ENCODE assay signal across 8 mouse cellular contexts in the genomic region with DNA sequence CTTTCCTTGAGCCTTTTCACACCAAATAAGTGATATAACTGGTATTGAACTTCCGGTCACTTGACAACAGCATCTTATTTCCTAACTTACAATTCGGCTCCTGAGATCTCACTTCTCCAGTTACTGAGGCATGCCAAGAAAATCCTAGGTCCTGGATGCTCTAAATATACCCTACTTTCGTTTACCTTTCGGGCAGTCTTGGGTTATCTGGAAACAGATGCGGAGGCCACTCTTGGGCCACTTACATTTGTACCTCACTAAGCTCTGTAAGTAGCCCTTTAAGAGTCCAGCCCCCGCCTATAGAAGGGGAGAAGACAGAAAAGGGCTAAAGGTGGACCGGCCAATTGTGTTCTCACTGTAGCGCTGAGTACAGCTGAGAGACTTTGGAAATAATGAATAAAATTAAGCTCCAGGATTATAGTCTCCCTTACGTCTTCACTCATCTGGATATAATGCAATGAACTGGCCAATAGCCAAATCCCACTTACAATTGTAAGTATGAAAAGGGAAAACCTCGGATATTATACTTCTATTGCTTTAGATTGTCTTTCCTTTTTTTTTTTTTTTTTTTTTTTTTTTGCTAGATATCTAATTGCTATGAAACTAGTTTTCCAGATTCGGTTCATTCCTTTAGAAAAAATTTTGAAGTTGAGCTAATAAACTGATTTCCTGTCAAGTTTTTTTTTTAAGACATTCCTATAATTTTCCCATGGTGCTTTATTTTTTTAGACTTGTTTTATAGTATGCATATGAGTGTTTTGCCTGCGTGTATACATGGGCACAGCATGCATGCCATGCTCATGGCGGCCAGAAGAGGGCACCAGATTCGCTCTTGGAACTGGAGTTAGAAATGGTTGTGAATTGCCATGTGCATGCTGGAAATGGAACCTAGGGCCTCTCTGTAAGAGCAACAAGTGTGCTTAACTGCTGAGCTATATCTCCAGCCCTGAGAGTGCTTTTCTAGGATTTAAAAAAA. TPM values are rescaled to one million over a fixed set of nuclear protein-coding genes. Genes with fewer than 3 reads are reported as not detected.
DNase-seq lines count a peak whose midpoint lies in the region; ATAC-seq and TF ChIP-seq lines count a peak whose summit lies in the region.

No protein-coding gene starts in this region.

- ATAC-seq in heart, postnatal 0 days (ENCODE audit: insufficient read depth, low read depth): no peak
- no peak for ATAC-seq in heart, embryonic 12.5 days (ENCODE audit: insufficient number of reproducible peaks, low FRiP score)
- peak; percentile 96 for ATAC-seq in megakaryocyte progenitor cell, adult 5-6 weeks (replicated peaks; ENCODE audit: poor library complexity)
- ATAC-seq in stomach, postnatal 0 days (ENCODE audit: low FRiP score, low TSS enrichment): no peak

- no peak overlapping the region for H3K4me2 ChIP-seq in heart, postnatal 0 days (ENCODE audit: low read depth, low read length)
- no peak overlapping the region for H3K4me2 ChIP-seq in heart, embryonic 12.5 days
- no peak overlapping the region for H3K4me2 ChIP-seq in stomach, postnatal 0 days (replicated peaks; ENCODE audit: low read depth)

- 55% methylated on average over 14 of the region's 14 CpGs for WGBS in heart, postnatal 0 days
- WGBS in heart, embryonic 12.5 days: 53% methylated on average over 14 of the region's 14 CpGs
- WGBS in stomach, postnatal 0 days: 56% methylated on average over 14 of the region's 14 CpGs

- no peak overlapping the region for H3K9ac ChIP-seq in heart, postnatal 0 days (replicated peaks; ENCODE audit: low read depth, low read length)
- H3K9ac ChIP-seq in heart, embryonic 12.5 days: no peak overlapping the region
- H3K9ac ChIP-seq in stomach, postnatal 0 days (ENCODE audit: low read length): no peak overlapping the region

- no peak overlapping the region for H3K4me3 ChIP-seq in heart, postnatal 0 days (ENCODE audit: low read depth, low read length)
- H3K4me3 ChIP-seq in heart, embryonic 12.5 days: no peak overlapping the region
- H3K4me3 ChIP-seq in E14TG2a.4 (replicated peaks; ENCODE audit: low read length): no peak overlapping the region
- H3K4me3 ChIP-seq in layer of hippocampus, adult 2 months: no peak overlapping the region
- H3K4me3 ChIP-seq in stomach, postnatal 0 days (ENCODE audit: low read depth, low read length): no peak overlapping the region

- H3K36me3 ChIP-seq in heart, postnatal 0 days (replicated peaks; ENCODE audit: control insufficient read depth, insufficient read depth, low read length): no peaks in the 10 kb centered on the region
- H3K36me3 ChIP-seq in heart, embryonic 12.5 days: no peaks in the 10 kb centered on the region
- no peaks in the 10 kb centered on the region for H3K36me3 ChIP-seq in E14TG2a.4 (ENCODE audit: insufficient read depth, low read length)
- no peaks in the 10 kb centered on the region for H3K36me3 ChIP-seq in stomach, postnatal 0 days (ENCODE audit: control insufficient read depth, insufficient read depth, low read length)

- no peak for TF ChIP-seq EP300 in heart, postnatal 0 days (IDR thresholded peaks at IDR 0.05; ENCODE audit: low read depth)
- TF ChIP-seq EP300 in stomach, postnatal 0 days (optimal IDR thresholded peaks at IDR 0.05): no peak

- no peaks in the 10 kb centered on the region for H3K27me3 ChIP-seq in heart, postnatal 0 days (ENCODE audit: control insufficient read depth, insufficient read depth, low read length)
- no peaks in the 10 kb centered on the region for H3K27me3 ChIP-seq in heart, embryonic 12.5 days (replicated peaks)
- H3K27me3 ChIP-seq in E14TG2a.4 (ENCODE audit: insufficient read depth, low read length): 0 out of 2 replicates have a peak, but pooled peaks cover 9% of the 10 kb centered on the region
- H3K27me3 ChIP-seq in stomach, postnatal 0 days (ENCODE audit: control insufficient read depth, insufficient read depth, low read length): no peaks in the 10 kb centered on the region

- H3K27ac ChIP-seq in heart, postnatal 0 days (ENCODE audit: low read depth): no peak overlapping the region
- no peak overlapping the region for H3K27ac ChIP-seq in heart, embryonic 12.5 days (ENCODE audit: poor library complexity, severe bottlenecking)
- no peak overlapping the region for H3K27ac ChIP-seq in layer of hippocampus, adult 2 months
- no peak overlapping the region for H3K27ac ChIP-seq in stomach, postnatal 0 days (replicated peaks)

- no peak for DNase-seq in heart, postnatal 0 days (ENCODE audit: low spot score)
- DNase-seq in brain, embryonic 14.5 days (ENCODE audit: low read depth): peak; percentile 71
- DNase-seq in gastrocnemius, adult 8-10 months (ENCODE audit: low spot score in 2 of 2): peak; percentile 61 to 63
- DNase-seq in layer of hippocampus, adult 2 months (ENCODE audit: low spot score in 2 of 2): peak in 1 of 2 experiments; percentile 63
- DNase-seq in stomach, postnatal 0 days (ENCODE audit: low spot score): peak; percentile 77

- TF ChIP-seq POLR2A in brain, embryonic 14.5 days (IDR thresholded peaks at IDR 0.05; ENCODE audit: borderline replicate concordance, extremely low read depth, insufficient read depth, insufficient read length, poor library complexity, severe bottlenecking): no peak

- peak; percentile 80 for TF ChIP-seq CTCF in heart, postnatal 0 days (IDR thresholded peaks at IDR 0.05; ENCODE audit: low read depth)
- peak; percentile 91 for TF ChIP-seq CTCF in E14TG2a.4 (conservative IDR thresholded peaks at IDR 0.05; ENCODE audit: low read length)
- TF ChIP-seq CTCF in brain, embryonic 14.5 days (IDR thresholded peaks at IDR 0.05; ENCODE audit: borderline replicate concordance, extremely low read depth, insufficient read depth, insufficient read length): peak; percentile 76
- peak; percentile 90 for TF ChIP-seq CTCF in layer of hippocampus, adult 2 months (conservative IDR thresholded peaks at IDR 0.05)
- peak; percentile 88 for TF ChIP-seq CTCF in stomach, postnatal 0 days (IDR thresholded peaks at IDR 0.05; ENCODE audit: low read depth)

- no peaks in the 10 kb centered on the region for H3K4me1 ChIP-seq in heart, postnatal 0 days (ENCODE audit: control insufficient read depth, insufficient read depth)
- H3K4me1 ChIP-seq in heart, embryonic 12.5 days (replicated peaks): no peaks in the 10 kb centered on the region
- peaks cover 16% of the 10 kb centered on the region for H3K4me1 ChIP-seq in E14TG2a.4 (replicated peaks; ENCODE audit: low read depth, low read length)
- H3K4me1 ChIP-seq in stomach, postnatal 0 days (replicated peaks; ENCODE audit: control insufficient read depth, insufficient read depth): no peaks in the 10 kb centered on the region

- no peaks in the 10 kb centered on the region for H3K9me3 ChIP-seq in heart, postnatal 0 days (replicated peaks; ENCODE audit: control insufficient read depth, low read length)
- H3K9me3 ChIP-seq in heart, embryonic 12.5 days (replicated peaks): no peaks in the 10 kb centered on the region
- no peaks in the 10 kb centered on the region for H3K9me3 ChIP-seq in E14TG2a.4 (ENCODE audit: low read length)
- H3K9me3 ChIP-seq in stomach, postnatal 0 days (ENCODE audit: control insufficient read depth, low read length): no peaks in the 10 kb centered on the region

RNA-seq across cellular contexts. Expression of a gene that starts 17.5 kb away (rescaled TPM):
- 26.5 and 37.0 TPM in 2 replicates for total RNA-seq in heart, postnatal 0 days (2014; rRNA removed; ENCODE audit: low replicate concordance)
- 13.5 and 14.2 TPM in 2 replicates for polyA plus RNA-seq in heart, postnatal 0 days (2015; fragmentation: Nextera tagmentation; extraction: Ambion mirVana)
- polyA plus RNA-seq in heart, embryonic 12.5 days (2016; fragmentation: Nextera tagmentation; extraction: Ambion mirVana): 45.7 and 49.5 TPM in 2 replicates
- 26.0 and 32.5 TPM in 2 replicates for polyA plus RNA-seq in brain, embryonic 14.5 days (2012; rRNA removed)
- 10 to 100 TPM; 35.0 to 44.7 (median 40.1) TPM for total RNA-seq in gastrocnemius, adult 8-10 months (2022)
- 10 to 100 TPM; 26.9 to 32.4 TPM for total RNA-seq in layer of hippocampus, adult 2 months (2021)
- 23.0 and 26.2 TPM in 2 replicates for total RNA-seq in megakaryocyte progenitor cell, adult 5-6 weeks (2015)
- total RNA-seq in megakaryocyte progenitor cell, adult 5-6 weeks (2017): 22.7 and 25.4 TPM in 2 replicates
- 16.2 and 16.5 TPM in 2 replicates for polyA plus RNA-seq in stomach, postnatal 0 days (2015; fragmentation: Nextera tagmentation; extraction: Ambion mirVana)
